Mouse (Mus musculus): ENCODE data around the gene Agbl1.

DNA sequence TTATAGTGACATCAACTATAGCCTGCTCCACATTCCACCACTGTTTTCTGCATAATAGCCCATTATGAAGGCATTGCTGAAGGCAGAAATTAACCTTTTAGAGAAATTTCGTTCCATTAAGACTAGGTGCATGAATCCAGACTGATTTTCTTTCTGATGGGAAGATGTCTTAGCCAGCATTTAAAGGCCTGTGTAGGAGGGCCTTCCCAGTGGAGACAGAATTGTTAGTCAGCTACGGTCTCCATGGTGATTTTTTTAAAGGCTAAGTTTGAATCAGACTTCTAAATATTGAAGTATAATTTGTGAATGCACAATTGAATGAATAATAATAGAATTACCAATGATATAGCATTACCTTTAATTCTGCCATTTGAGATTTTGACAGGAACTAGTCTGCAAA is 920.2 kb downstream of the Agbl1 start:
- no peak for TF ChIP-seq CTCF (IDR thresholded peaks at IDR 0.05; ENCODE audit: insufficient read depth, low read depth, low read length)
- TF ChIP-seq POLR2A (IDR thresholded peaks at IDR 0.05; ENCODE audit: insufficient read depth, low read depth, low read length) = no peak

Data from olfactory bulb, adult 2 months (tissue).